Mouse (Mus musculus) hindbrain, embryonic 15.5 days (tissue): ENCODE results near the gene Hmg20a. TPM values are rescaled to one million over a fixed set of nuclear protein-coding genes. Genes with fewer than 3 reads are reported as not detected.

Experiments
- polyA plus RNA-seq: library from polyadenylated mRNA; unstranded; fragments of >200 nt; fragmentation: Nextera tagmentation; extraction: Ambion mirVana; gene quantifications from 2 replicates; pipeline ENCODE4 v1.2.1, GENCODE M21; 2015

Gene Hmg20a
- polyA plus RNA-seq, 1 experiment from 2014 or later, result 78.3 TPM

Other genes starting within 250 kb of the Hmg20a start
- gene Peak1, start 542 bp upstream of the Hmg20a start, polyA plus RNA-seq, result 5.3 and 5.8 TPM in 2 replicates